Mouse (Mus musculus): ENCODE data around the gene Fam168a. TPM values are rescaled to one million over a fixed set of nuclear protein-coding genes. Genes with fewer than 3 reads are reported as not detected.

Fam168a gene
- polyA plus RNA-seq, 1 experiment from 2014 or later = 59.9 TPM

DNA sequence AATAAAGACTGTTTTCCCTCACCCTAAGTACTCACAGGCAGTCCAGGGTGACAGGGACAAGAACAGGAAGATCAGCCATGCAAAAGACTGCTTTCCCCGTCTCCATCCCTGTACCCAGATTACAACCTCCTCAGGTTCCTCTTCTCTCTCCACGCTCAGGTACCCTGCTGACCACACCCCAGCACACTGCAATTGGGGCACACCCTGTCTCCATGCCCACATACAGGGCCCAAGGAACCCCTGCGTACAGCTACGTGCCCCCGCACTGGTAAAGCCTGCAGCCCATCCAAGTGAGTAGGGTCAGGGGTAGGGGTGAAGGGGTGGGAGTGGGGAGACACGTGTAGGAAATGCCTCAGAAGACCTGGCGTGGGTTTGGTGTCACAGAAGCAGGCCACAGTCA lies 128.7 kb downstream of the Fam168a start:
- H3K4me2 ChIP-seq (replicated peaks; ENCODE audit: low read depth, low read length) = no peak overlapping the region
- H3K4me3 ChIP-seq (ENCODE audit: low read depth, low read length) = no peak overlapping the region
- no peaks in the 10 kb centered on the region for H3K9me3 ChIP-seq (ENCODE audit: control insufficient read depth, low read depth, low read length)
- no peak overlapping the region for H3K9ac ChIP-seq (replicated peaks; ENCODE audit: low read depth, low read length)
- no peak overlapping the region for H3K27ac ChIP-seq (ENCODE audit: low read length)
- H3K27me3 ChIP-seq (ENCODE audit: control insufficient read depth, insufficient read depth, low read length) = no peaks in the 10 kb centered on the region
- no peaks in the 10 kb centered on the region for H3K4me1 ChIP-seq (ENCODE audit: control insufficient read depth, insufficient read depth, low read length)
- H3K36me3 ChIP-seq (ENCODE audit: control insufficient read depth, insufficient read depth, low read length) = peaks cover 6% of the 10 kb centered on the region; the same call in 1 of the 2 replicates
- 85% methylated on average over 7 of the region's 7 CpGs for WGBS
- ATAC-seq (ENCODE audit: insufficient number of reproducible peaks, insufficient read depth, low FRiP score, low read depth) = no peak

DNA sequence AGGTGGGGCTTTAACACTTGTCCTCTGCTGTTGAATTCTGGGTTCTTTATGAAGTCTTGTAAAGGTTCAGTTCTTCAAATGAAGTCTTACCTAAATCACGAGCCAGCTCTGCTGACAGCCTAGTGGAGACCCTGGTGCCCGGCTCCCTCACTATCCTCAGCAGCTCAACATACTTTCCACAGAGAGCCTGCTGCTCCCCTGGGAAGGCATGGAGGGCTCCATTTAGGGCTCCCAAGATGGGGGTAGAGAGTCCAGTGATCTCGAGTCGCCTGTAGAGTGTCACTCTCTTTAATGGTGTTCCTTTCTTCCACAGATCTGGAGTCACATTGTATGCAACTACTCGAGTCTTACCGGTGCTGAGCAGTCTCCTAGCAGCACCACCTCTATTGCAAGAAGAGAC lies 129.3 kb downstream of the Fam168a start:
- no peaks in the 10 kb centered on the region for H3K27me3 ChIP-seq (ENCODE audit: control insufficient read depth, insufficient read depth, low read length)
- no peaks in the 10 kb centered on the region for H3K4me1 ChIP-seq (ENCODE audit: control insufficient read depth, insufficient read depth, low read length)
- no peak overlapping the region for H3K9ac ChIP-seq (replicated peaks; ENCODE audit: low read depth, low read length)
- no peak overlapping the region for H3K27ac ChIP-seq (ENCODE audit: low read length)
- WGBS = 86% methylated on average over 6 of the region's 6 CpGs
- H3K36me3 ChIP-seq (ENCODE audit: control insufficient read depth, insufficient read depth, low read length) = peaks cover 6% of the 10 kb centered on the region; the same call in 1 of the 2 replicates
- no peak for ATAC-seq (ENCODE audit: insufficient number of reproducible peaks, insufficient read depth, low FRiP score, low read depth)
- no peak overlapping the region for H3K4me2 ChIP-seq (replicated peaks; ENCODE audit: low read depth, low read length)
- no peak overlapping the region for H3K4me3 ChIP-seq (ENCODE audit: low read depth, low read length)
- no peaks in the 10 kb centered on the region for H3K9me3 ChIP-seq (ENCODE audit: control insufficient read depth, low read depth, low read length)

DNA sequence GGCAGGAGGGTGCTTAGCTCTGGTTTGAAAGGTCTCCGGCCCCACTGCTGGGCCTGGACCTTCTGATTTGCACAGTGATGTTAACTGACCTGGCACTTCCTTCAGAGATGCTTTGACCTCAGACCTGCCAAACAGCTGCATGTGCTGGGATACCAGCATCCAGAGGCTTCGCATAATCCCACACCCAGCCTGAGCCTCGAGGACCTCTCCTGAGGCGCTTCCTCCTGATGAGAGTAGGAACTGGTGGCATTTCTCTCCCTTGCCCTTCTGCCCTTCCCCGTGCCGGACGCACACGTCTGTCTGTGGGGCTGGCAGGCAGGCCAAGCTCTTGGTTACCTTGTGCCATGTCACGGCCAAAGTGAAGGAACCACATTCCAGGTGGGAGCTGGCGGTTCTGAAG lies 130.2 kb downstream of the Fam168a start:
- no peaks in the 10 kb centered on the region for H3K4me1 ChIP-seq (ENCODE audit: control insufficient read depth, insufficient read depth, low read length)
- no peak overlapping the region for H3K27ac ChIP-seq (ENCODE audit: low read length)
- H3K4me2 ChIP-seq (replicated peaks; ENCODE audit: low read depth, low read length) = no peak overlapping the region
- no peak for ATAC-seq (ENCODE audit: insufficient number of reproducible peaks, insufficient read depth, low FRiP score, low read depth)
- H3K36me3 ChIP-seq (ENCODE audit: control insufficient read depth, insufficient read depth, low read length) = peaks cover 6% of the 10 kb centered on the region; the same call in 1 of the 2 replicates
- no peaks in the 10 kb centered on the region for H3K9me3 ChIP-seq (ENCODE audit: control insufficient read depth, low read depth, low read length)
- no peak overlapping the region for H3K4me3 ChIP-seq (ENCODE audit: low read depth, low read length)
- H3K9ac ChIP-seq (replicated peaks; ENCODE audit: low read depth, low read length) = no peak overlapping the region
- H3K27me3 ChIP-seq (ENCODE audit: control insufficient read depth, insufficient read depth, low read length) = no peaks in the 10 kb centered on the region
- WGBS = 85% methylated on average over 10 of the region's 10 CpGs

DNA sequence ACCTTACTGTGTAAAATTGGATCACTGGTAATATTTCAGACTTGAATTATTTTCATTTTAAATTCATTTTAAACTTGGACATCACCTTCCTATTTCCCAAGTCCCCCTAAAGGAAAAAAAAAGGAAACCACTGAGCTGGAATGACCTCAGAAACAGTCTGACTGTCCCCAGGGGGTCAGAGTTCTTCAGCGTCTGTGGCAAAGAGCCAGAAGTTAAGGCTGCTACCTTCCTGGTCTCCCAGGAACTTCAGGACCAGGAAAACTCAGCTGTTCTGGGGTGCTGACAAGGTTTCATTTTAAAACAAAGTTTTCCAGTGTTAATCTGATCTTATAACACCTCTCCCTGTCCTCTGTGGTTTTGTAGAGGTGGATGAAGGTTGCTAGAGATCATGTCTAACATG lies 131.3 kb downstream of the Fam168a start:
- no peak overlapping the region for H3K4me3 ChIP-seq (ENCODE audit: low read depth, low read length)
- H3K4me2 ChIP-seq (replicated peaks; ENCODE audit: low read depth, low read length) = no peak overlapping the region
- H3K36me3 ChIP-seq (ENCODE audit: control insufficient read depth, insufficient read depth, low read length) = peaks cover 6% of the 10 kb centered on the region; the same call in 1 of the 2 replicates
- H3K9ac ChIP-seq (replicated peaks; ENCODE audit: low read depth, low read length) = no peak overlapping the region
- no peaks in the 10 kb centered on the region for H3K9me3 ChIP-seq (ENCODE audit: control insufficient read depth, low read depth, low read length)
- H3K4me1 ChIP-seq (ENCODE audit: control insufficient read depth, insufficient read depth, low read length) = no peaks in the 10 kb centered on the region
- H3K27ac ChIP-seq (ENCODE audit: low read length) = no peak overlapping the region
- WGBS = 78% methylated on average over 1 of the region's 1 CpGs
- H3K27me3 ChIP-seq (ENCODE audit: control insufficient read depth, insufficient read depth, low read length) = no peaks in the 10 kb centered on the region
- no peak for ATAC-seq (ENCODE audit: insufficient number of reproducible peaks, insufficient read depth, low FRiP score, low read depth)

DNA sequence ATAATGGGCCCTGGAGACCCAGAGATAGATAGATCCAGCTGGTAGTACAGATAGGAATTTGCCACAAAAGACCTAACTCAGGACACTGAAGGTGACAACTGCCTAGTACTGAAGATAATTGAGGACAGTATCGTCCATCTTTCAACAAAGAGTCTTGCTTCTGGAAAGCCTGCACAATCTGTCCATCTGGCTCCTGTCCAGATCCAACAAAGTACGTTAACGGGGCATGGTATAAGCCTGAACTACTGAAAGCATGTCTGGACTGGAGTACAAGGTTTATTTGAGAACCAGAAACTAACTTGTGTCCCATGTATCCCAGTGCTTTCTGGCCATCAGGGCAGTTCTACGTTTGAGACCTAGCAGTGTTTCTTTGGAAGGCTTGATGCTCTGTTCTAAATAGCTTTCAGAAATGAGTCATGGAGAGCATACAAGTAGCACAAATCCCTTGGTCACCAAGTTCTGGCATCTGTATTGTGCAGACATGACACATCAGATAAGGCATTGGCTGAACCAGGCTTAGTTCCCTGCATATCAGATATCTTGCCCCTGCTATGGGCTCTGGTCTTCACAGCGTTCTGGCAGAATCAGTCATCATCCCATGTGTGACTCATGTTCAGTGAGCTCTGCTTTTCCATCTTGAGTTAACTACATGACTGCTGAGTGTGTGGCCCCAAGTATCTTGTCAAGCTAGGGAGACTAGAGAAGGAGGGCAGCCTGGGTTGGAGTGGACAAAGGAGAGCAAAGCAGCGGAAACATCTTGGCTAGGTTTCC lies 133.4 kb downstream of the Fam168a start:
- ATAC-seq (ENCODE audit: insufficient number of reproducible peaks, insufficient read depth, low FRiP score, low read depth) = no peak
- Histone ChIP-seq H3K27me3 (ENCODE audit: control insufficient read depth, insufficient read depth, low read length) (no peaks in the 10 kb centered on the region), H3K9me3 (ENCODE audit: control insufficient read depth, low read depth, low read length) (no peaks in the 10 kb centered on the region), H3K9ac (replicated peaks; ENCODE audit: low read depth, low read length) (no peak overlapping the region), H3K4me3 (ENCODE audit: low read depth, low read length) (no peak overlapping the region), H3K4me2 (replicated peaks; ENCODE audit: low read depth, low read length) (no peak overlapping the region), H3K4me1 (ENCODE audit: control insufficient read depth, insufficient read depth, low read length) (no peaks in the 10 kb centered on the region), H3K27ac (ENCODE audit: low read length) (no peak overlapping the region), H3K36me3 (ENCODE audit: control insufficient read depth, insufficient read depth, low read length) (peaks cover 5% of the 10 kb centered on the region; the same call in 1 of the 2 replicates)
- WGBS = 73% methylated on average over 6 of the region's 6 CpGs

DNA sequence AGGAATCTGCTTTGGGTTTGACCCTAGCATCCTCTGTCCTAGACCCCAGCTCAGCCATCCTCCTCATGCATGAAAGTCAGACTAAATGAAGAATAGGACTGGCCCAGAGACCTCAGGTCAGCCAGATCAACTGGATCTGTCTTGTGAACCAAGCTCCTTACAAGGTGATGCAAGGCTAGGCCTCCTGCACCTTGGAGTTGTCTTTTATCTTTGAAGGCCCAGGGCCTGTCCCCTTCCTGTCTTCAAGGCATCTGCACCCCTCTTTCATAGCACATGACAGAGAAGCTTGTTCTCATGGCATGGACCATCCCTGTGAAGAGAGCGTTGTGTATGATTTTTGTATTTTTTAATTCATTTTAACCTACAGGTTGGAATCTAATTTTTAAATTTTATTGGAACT lies 134.5 kb downstream of the Fam168a start:
- no peak for ATAC-seq (ENCODE audit: insufficient number of reproducible peaks, insufficient read depth, low FRiP score, low read depth)
- no peak overlapping the region for H3K4me2 ChIP-seq (replicated peaks; ENCODE audit: low read depth, low read length)
- no peaks in the 10 kb centered on the region for H3K27me3 ChIP-seq (ENCODE audit: control insufficient read depth, insufficient read depth, low read length)
- H3K27ac ChIP-seq (ENCODE audit: low read length) = no peak overlapping the region
- 93% methylated on average over 1 of the region's 1 CpGs for WGBS
- no peak overlapping the region for H3K9ac ChIP-seq (replicated peaks; ENCODE audit: low read depth, low read length)
- no peaks in the 10 kb centered on the region for H3K4me1 ChIP-seq (ENCODE audit: control insufficient read depth, insufficient read depth, low read length)
- H3K9me3 ChIP-seq (ENCODE audit: control insufficient read depth, low read depth, low read length) = no peaks in the 10 kb centered on the region
- H3K4me3 ChIP-seq (ENCODE audit: low read depth, low read length) = no peak overlapping the region
- H3K36me3 ChIP-seq (ENCODE audit: control insufficient read depth, insufficient read depth, low read length) = no peaks in the 10 kb centered on the region; the same call in 1 of the 2 replicates

DNA sequence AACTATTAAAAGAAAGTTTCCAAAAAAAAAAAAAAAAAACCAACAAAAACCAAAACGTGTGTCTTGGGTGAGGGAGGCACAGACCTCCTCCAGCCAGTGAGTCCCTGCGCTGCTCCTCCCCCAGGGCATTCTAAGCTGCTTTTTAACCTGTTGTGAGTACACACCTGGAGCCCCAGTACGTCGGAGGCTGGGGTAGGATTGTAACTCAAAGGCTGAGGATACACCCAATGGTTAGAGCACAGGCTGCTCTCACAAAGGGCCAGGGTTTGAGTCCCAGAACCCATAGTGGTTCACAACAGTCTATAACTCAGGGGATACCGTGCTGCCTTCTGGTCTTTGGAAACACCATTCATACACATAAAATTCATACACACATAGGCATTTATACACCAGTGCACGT lies 135.2 kb downstream of the Fam168a start:
- no peak overlapping the region for H3K9ac ChIP-seq (replicated peaks; ENCODE audit: low read depth, low read length)
- no peaks in the 10 kb centered on the region for H3K27me3 ChIP-seq (ENCODE audit: control insufficient read depth, insufficient read depth, low read length)
- no peak overlapping the region for H3K4me2 ChIP-seq (replicated peaks; ENCODE audit: low read depth, low read length)
- no peak overlapping the region for H3K4me3 ChIP-seq (ENCODE audit: low read depth, low read length)
- H3K9me3 ChIP-seq (ENCODE audit: control insufficient read depth, low read depth, low read length) = no peaks in the 10 kb centered on the region
- WGBS = 88% methylated on average over 6 of the region's 6 CpGs
- H3K27ac ChIP-seq (ENCODE audit: low read length) = no peak overlapping the region
- no peak for ATAC-seq (ENCODE audit: insufficient number of reproducible peaks, insufficient read depth, low FRiP score, low read depth)
- no peaks in the 10 kb centered on the region; the same call in 1 of the 2 replicates for H3K36me3 ChIP-seq (ENCODE audit: control insufficient read depth, insufficient read depth, low read length)
- no peaks in the 10 kb centered on the region for H3K4me1 ChIP-seq (ENCODE audit: control insufficient read depth, insufficient read depth, low read length)

DNA sequence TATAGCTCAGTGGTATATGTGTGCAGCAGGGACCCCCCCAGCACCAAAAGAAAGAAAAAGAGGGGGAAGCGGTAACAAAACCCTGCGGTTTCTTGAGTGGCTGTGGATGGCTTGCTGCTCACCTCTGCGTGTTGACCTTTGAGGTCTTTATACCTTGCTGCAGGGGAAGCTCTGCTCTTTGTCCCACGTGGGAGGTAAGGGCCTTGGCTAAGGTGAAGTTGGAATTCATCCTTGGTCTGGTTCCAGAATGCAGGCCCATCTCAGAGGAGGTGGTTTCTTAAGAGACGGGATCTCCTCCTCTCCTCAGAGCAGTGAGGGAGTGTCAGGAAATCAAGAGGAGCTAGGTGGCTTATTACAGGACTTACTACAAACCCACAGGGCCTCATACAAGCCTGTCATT lies 135.7 kb downstream of the Fam168a start:
- H3K4me1 ChIP-seq (ENCODE audit: control insufficient read depth, insufficient read depth, low read length) = no peaks in the 10 kb centered on the region
- H3K9me3 ChIP-seq (ENCODE audit: control insufficient read depth, low read depth, low read length) = no peaks in the 10 kb centered on the region
- no peak for ATAC-seq (ENCODE audit: insufficient number of reproducible peaks, insufficient read depth, low FRiP score, low read depth)
- no peak overlapping the region for H3K4me3 ChIP-seq (ENCODE audit: low read depth, low read length)
- no peak overlapping the region for H3K9ac ChIP-seq (replicated peaks; ENCODE audit: low read depth, low read length)
- no peaks in the 10 kb centered on the region; the same call in 1 of the 2 replicates for H3K36me3 ChIP-seq (ENCODE audit: control insufficient read depth, insufficient read depth, low read length)
- 82% methylated on average over 5 of the region's 5 CpGs for WGBS
- H3K4me2 ChIP-seq (replicated peaks; ENCODE audit: low read depth, low read length) = no peak overlapping the region
- H3K27me3 ChIP-seq (ENCODE audit: control insufficient read depth, insufficient read depth, low read length) = no peaks in the 10 kb centered on the region
- H3K27ac ChIP-seq (ENCODE audit: low read length) = no peak overlapping the region

DNA sequence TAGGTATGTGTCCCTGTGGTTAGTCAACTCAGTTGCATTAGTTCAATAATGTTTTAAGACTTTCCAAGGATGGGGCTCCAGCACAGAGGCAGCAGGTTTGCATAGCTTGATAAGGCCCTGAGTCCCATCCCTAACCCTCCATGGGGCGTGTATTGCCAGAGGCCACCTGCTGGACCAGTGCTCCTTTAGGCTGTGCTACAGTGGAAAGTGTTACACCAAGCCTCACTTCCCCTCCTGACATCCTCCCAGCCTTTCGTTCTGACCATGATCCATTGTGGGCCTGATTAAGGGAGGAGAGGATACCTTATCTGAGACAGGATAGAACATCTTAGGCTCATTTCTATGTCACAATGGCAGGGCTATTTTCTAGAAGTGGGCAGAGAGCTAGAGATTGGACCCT lies 137.4 kb downstream of the Fam168a start:
- no peak overlapping the region for H3K4me3 ChIP-seq (ENCODE audit: low read depth, low read length)
- H3K4me1 ChIP-seq (ENCODE audit: control insufficient read depth, insufficient read depth, low read length) = no peaks in the 10 kb centered on the region
- H3K36me3 ChIP-seq (ENCODE audit: control insufficient read depth, insufficient read depth, low read length) = no peaks in the 10 kb centered on the region; the same call in 1 of the 2 replicates
- H3K27ac ChIP-seq (ENCODE audit: low read length) = no peak overlapping the region
- no peaks in the 10 kb centered on the region for H3K9me3 ChIP-seq (ENCODE audit: control insufficient read depth, low read depth, low read length)
- 84% methylated on average over 2 of the region's 2 CpGs for WGBS
- no peaks in the 10 kb centered on the region for H3K27me3 ChIP-seq (ENCODE audit: control insufficient read depth, insufficient read depth, low read length)
- no peak overlapping the region for H3K9ac ChIP-seq (replicated peaks; ENCODE audit: low read depth, low read length)
- no peak overlapping the region for H3K4me2 ChIP-seq (replicated peaks; ENCODE audit: low read depth, low read length)
- ATAC-seq (ENCODE audit: insufficient number of reproducible peaks, insufficient read depth, low FRiP score, low read depth) = no peak
